Mouse (Mus musculus) forebrain, embryonic 13.5 days (tissue): ENCODE data around the gene Trappc3. TPM values are rescaled to one million over a fixed set of nuclear protein-coding genes. Genes with fewer than 3 reads are reported as not detected.

Source experiments
- ATAC-seq: fragments of 200-750 bp; cut with Nextera tagmentation; 2 replicates; pipeline ENCODE4 v1.8.0; 2017
- H3K27ac ChIP-seq: fragments of 300-500 bp; sonication (generic); 2 replicates; pipeline ENCODE4 v1.5.1; 2015; ENCODE audit warnings: inconsistent platforms, mild to moderate bottlenecking, moderate library complexity
- H3K27me3 ChIP-seq: fragments of 300-500 bp; sonication (generic); 2 replicates; pipeline ENCODE4 v1.6.1; 2015; ENCODE audit warnings: mild to moderate bottlenecking, inconsistent platforms
- H3K36me3 ChIP-seq: fragments of 300-500 bp; sonication (generic); 2 replicates; pipeline ENCODE4 v1.6.1; 2015; ENCODE audit warnings: mild to moderate bottlenecking, inconsistent platforms; ENCODE audit not compliant: poor library complexity, severe bottlenecking
- H3K4me1 ChIP-seq: fragments of 300-500 bp; sonication (generic); 2 replicates; pipeline ENCODE4 v1.6.1; 2015; ENCODE audit warnings: inconsistent platforms
- H3K4me2 ChIP-seq: fragments of 300-500 bp; sonication (generic); 2 replicates; pipeline ENCODE4 v1.6.1; 2015; ENCODE audit warnings: inconsistent platforms, mild to moderate bottlenecking, moderate library complexity
- H3K4me3 ChIP-seq: fragments of 300-500 bp; sonication (generic); 2 replicates; pipeline ENCODE4 v1.5.1; 2015; ENCODE audit warnings: mild to moderate bottlenecking, inconsistent platforms
- H3K9ac ChIP-seq: fragments of 300-500 bp; sonication (generic); 2 replicates; pipeline ENCODE4 v1.6.1; 2015; ENCODE audit warnings: mild to moderate bottlenecking, inconsistent platforms
- H3K9me3 ChIP-seq: fragments of 300-500 bp; sonication (generic); replicated peaks from 2 replicates; pipeline ENCODE4 v1.6.1; 2016; ENCODE audit warnings: inconsistent platforms
- WGBS: fragments of 180-500 bp; shearing (Covaris S2); methylation state at CpG from one replicate; pipeline ENCODE4 v1.1.7; 2015; 5-methylcytosine and 5-hydroxymethylcytosine counted together
- polyA plus RNA-seq: library from polyadenylated mRNA; unstranded; fragments of >200 nt; fragmentation: Nextera tagmentation; extraction: Ambion mirVana; gene quantifications from 2 replicates; pipeline ENCODE4 v1.2.1, GENCODE M21; 2015

The Trappc3 gene
- polyA plus RNA-seq, 1 experiment from 2014 or later, result 143 TPM

- Histone ChIP-seq H3K4me2 (no peak overlapping the region), H3K4me3 (no peak overlapping the region), H3K27ac (no peak overlapping the region), H3K4me1 (peaks cover 7% of the 10 kb centered on the region), H3K27me3 (peaks cover 72% of the 10 kb centered on the region), H3K9me3 (no peaks in the 10 kb centered on the region), H3K9ac (no peak overlapping the region), H3K36me3 (no peaks in the 10 kb centered on the region)
- ATAC-seq, result no peak
- WGBS, result 43% methylated on average over 17 of the region's 17 CpGs
These were observed 26.1 kb downstream of the Trappc3 start for GRCm38 (mm10) chr4:126288085-126288666.

DNA sequence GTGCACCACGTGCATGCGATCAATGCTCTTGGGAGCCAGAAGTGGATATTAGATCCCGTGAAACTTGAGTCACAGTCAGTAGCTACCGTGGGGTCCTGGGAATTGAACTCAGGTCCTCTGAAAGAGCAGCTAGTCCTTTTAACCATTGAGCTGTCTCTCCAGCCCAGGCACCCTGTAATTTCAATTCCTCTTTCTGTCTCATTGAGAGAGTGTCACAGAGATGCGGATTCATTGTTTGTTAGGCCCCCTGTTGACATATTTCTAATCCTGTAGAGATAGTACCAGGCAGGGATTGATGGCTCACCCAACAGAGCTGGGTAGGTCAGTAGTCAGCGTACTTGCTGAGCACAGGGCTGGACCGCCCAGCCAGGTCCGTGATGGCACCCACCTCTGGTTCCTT, 28.2 kb downstream of the Trappc3 start:
- WGBS, result 83% methylated on average over 8 of the region's 8 CpGs
- Histone ChIP-seq H3K27ac (no peak overlapping the region), H3K36me3 (no peaks in the 10 kb centered on the region), H3K4me2 (no peak overlapping the region), H3K27me3 (peaks cover 68% of the 10 kb centered on the region), H3K4me3 (no peak overlapping the region), H3K9me3 (no peaks in the 10 kb centered on the region), H3K9ac (no peak overlapping the region), H3K4me1 (peaks cover 7% of the 10 kb centered on the region)
- ATAC-seq, result no peak

- H3K9me3 ChIP-seq, result no peaks in the 10 kb centered on the region
- peaks cover 8% of the 10 kb centered on the region for H3K4me1 ChIP-seq
- no peaks in the 10 kb centered on the region for H3K36me3 ChIP-seq
- H3K9ac ChIP-seq, result no peak overlapping the region
- H3K27me3 ChIP-seq, result peaks cover 70% of the 10 kb centered on the region
- ATAC-seq, result no peak
- H3K27ac ChIP-seq, result no peak overlapping the region
- H3K4me3 ChIP-seq, result no peak overlapping the region
- WGBS, result 27% methylated on average over 13 of the region's 13 CpGs
- no peak overlapping the region for H3K4me2 ChIP-seq
These were observed 29.1 kb downstream of the Trappc3 start for GRCm38 (mm10) chr4:126291196-126291595.

GRCm38 (mm10) chr4:126295152-126295551, 33.0 kb downstream of the Trappc3 start:
- H3K9me3 ChIP-seq, result no peaks in the 10 kb centered on the region
- no peak for ATAC-seq

GRCm38 (mm10) chr4:126295937-126296336, 33.8 kb downstream of the Trappc3 start:
- Histone ChIP-seq H3K4me1 (peaks cover 15% of the 10 kb centered on the region), H3K9me3 (no peaks in the 10 kb centered on the region), H3K36me3 (no peaks in the 10 kb centered on the region), H3K27ac (no peak overlapping the region), H3K27me3 (peaks cover 71% of the 10 kb centered on the region), H3K4me2 (peak overlapping the region; percentile 66; the same call in 1 of the 2 replicates), H3K4me3 (no peak overlapping the region), H3K9ac (no peak overlapping the region)
- 34% methylated on average over 4 of the region's 4 CpGs for WGBS
- ATAC-seq, result no peak

More at GRCm38 (mm10) chr4:126295152-126295551, 33.0 kb downstream of the Trappc3 start:
- H3K27ac ChIP-seq, result no peak overlapping the region
- H3K36me3 ChIP-seq, result no peaks in the 10 kb centered on the region
- peaks cover 12% of the 10 kb centered on the region for H3K4me1 ChIP-seq
- H3K27me3 ChIP-seq, result peaks cover 70% of the 10 kb centered on the region
- 65% methylated on average over 6 of the region's 6 CpGs for WGBS
- H3K4me3 ChIP-seq, result no peak overlapping the region
- H3K4me2 ChIP-seq, result no peak overlapping the region
- no peak overlapping the region for H3K9ac ChIP-seq

- H3K4me1 ChIP-seq, result peaks cover 22% of the 10 kb centered on the region
- H3K27me3 ChIP-seq, result peaks cover 75% of the 10 kb centered on the region
- no peaks in the 10 kb centered on the region for H3K36me3 ChIP-seq
- no peak overlapping the region for H3K27ac ChIP-seq
- no peaks in the 10 kb centered on the region for H3K9me3 ChIP-seq
- under 1% methylated on average over 34 of the region's 34 CpGs for WGBS
- peak overlapping the region; percentile 33 for H3K4me3 ChIP-seq
- peak overlapping the region; percentile 66 for H3K4me2 ChIP-seq
- H3K9ac ChIP-seq, result peak overlapping the region; percentile 60
- no peak for ATAC-seq
These were observed 34.5 kb downstream of the Trappc3 start for GRCm38 (mm10) chr4:126296617-126297101.

DNA sequence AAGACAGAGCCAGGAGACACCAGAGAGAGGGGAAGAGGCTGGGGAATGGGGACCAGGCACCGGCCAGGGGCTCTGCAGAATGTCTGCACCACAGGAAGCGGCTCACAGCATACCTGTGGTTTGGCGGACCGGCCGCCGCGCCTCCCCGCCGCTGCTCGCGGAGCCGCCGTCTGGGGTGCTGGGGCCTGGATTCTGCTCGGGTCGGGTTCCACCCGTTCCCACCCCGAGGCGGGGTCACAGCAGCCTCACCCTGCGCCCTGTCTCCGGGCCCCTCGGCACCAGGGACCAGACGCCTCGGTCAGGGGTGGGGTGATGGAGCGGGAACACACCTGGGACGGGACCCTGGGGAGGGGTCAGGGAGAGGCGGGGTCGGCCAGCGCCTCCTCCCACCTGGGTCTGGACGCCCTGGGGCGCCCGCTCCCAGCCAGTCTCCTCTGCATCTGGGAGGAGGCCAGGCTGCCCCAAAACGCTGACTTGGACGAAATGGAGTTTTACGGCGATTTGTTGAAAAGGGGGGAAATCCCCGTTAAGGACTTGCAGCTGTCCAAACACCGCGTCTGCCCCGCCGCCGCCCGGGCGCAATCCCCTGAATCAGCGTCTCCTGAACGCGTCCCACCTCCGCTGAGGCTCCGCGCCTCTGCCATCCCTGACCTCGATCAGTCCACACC, 38.9 kb downstream of the Trappc3 start:
- no peak for ATAC-seq
- Histone ChIP-seq H3K27ac (no peak overlapping the region), H3K4me3 (peak overlapping the region; percentile 14; the same call in 1 of the 2 replicates), H3K4me1 (peaks cover 22% of the 10 kb centered on the region), H3K9ac (peak overlapping the region; percentile 10; the same call in 1 of the 2 replicates), H3K36me3 (no peaks in the 10 kb centered on the region), H3K9me3 (peaks cover 6% of the 10 kb centered on the region; the same call in 1 of the 2 replicates), H3K4me2 (peak overlapping the region; percentile 47), H3K27me3 (peaks cover 82% of the 10 kb centered on the region)
- under 1% methylated on average over 45 of the region's 50 CpGs for WGBS

GRCm38 (mm10) chr4:126301584-126302309, 39.6 kb downstream of the Trappc3 start:
- Histone ChIP-seq H3K27ac (no peak overlapping the region), H3K4me3 (peak overlapping the region; percentile 14; the same call in 1 of the 2 replicates), H3K9ac (0 out of 2 replicates have a peak overlapping the region, but pooled peaks have one; percentile 6), H3K27me3 (peaks cover 75% of the 10 kb centered on the region), H3K4me1 (peaks cover 16% of the 10 kb centered on the region), H3K4me2 (peak overlapping the region; percentile 47), H3K36me3 (no peaks in the 10 kb centered on the region), H3K9me3 (peaks cover 8% of the 10 kb centered on the region; the same call in 1 of the 2 replicates)
- ATAC-seq, result no peak
- 4% methylated on average over 27 of the region's 27 CpGs for WGBS

DNA sequence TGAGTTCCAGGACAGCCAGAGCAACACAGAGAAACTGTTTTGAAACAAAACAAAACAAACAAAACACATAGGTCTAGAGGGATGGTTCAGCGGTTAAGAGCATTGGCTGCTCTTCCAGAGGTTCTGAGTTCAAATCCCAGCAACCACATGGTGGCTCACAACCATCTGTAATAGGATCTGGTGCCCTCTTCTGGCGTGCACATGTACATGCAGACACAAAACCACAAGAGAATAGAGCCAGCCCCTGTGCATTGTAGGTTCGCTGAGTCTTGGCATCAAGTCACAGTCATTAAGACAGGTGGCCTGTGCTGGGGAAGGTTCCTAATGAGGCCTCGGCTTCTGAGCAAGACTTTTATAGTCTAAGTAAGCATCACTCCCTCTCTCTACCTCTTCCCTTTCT, 41.8 kb downstream of the Trappc3 start:
- H3K4me3 ChIP-seq, result no peak overlapping the region
- no peak overlapping the region for H3K9ac ChIP-seq
- no peak overlapping the region for H3K27ac ChIP-seq
- peaks cover 10% of the 10 kb centered on the region for H3K4me1 ChIP-seq
- H3K27me3 ChIP-seq, result peaks cover 57% of the 10 kb centered on the region
- 58% methylated on average over 4 of the region's 4 CpGs for WGBS
- no peaks in the 10 kb centered on the region for H3K36me3 ChIP-seq
- H3K4me2 ChIP-seq, result no peak overlapping the region
- no peak for ATAC-seq
- H3K9me3 ChIP-seq, result peaks cover 8% of the 10 kb centered on the region; the same call in 1 of the 2 replicates

- peaks cover 44% of the 10 kb centered on the region for H3K27me3 ChIP-seq
- no peak for ATAC-seq
- H3K36me3 ChIP-seq, result no peaks in the 10 kb centered on the region
- no peak overlapping the region for H3K9ac ChIP-seq
- no peak overlapping the region for H3K4me2 ChIP-seq
- no peak overlapping the region for H3K4me3 ChIP-seq
- WGBS, result 90% methylated on average over 1 of the region's 1 CpGs
- peaks cover 8% of the 10 kb centered on the region; the same call in 1 of the 2 replicates for H3K9me3 ChIP-seq
- peaks cover 14% of the 10 kb centered on the region for H3K4me1 ChIP-seq
- H3K27ac ChIP-seq, result no peak overlapping the region
These were observed 43.3 kb downstream of the Trappc3 start for GRCm38 (mm10) chr4:126305428-126305827.

DNA sequence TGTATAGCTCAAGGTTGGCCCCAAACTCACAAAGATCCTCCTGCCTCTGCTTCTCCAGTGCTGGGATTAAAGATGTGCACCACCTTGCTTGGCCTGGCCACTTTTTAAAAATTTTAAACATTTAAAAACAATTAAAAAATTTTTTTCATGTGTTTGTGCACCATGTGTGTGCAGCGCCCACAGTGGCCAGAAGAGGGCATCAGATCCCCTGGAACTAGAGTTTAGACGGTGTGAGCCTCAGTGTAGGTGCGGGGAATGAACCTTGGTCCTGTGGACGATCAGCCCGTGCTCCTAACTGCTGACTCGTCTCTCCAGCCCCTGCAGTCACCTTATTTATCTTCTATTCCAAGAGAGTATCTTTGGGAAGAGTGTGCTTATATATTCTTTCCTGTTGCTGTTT, 43.9 kb downstream of the Trappc3 start:
- H3K4me1 ChIP-seq, result peaks cover 9% of the 10 kb centered on the region
- no peak for ATAC-seq
- peaks cover 8% of the 10 kb centered on the region; the same call in 1 of the 2 replicates for H3K9me3 ChIP-seq
- H3K4me2 ChIP-seq, result no peak overlapping the region
- peaks cover 38% of the 10 kb centered on the region for H3K27me3 ChIP-seq
- WGBS, result 90% methylated on average over 6 of the region's 6 CpGs
- H3K27ac ChIP-seq, result no peak overlapping the region
- H3K9ac ChIP-seq, result no peak overlapping the region
- no peak overlapping the region for H3K4me3 ChIP-seq
- no peaks in the 10 kb centered on the region for H3K36me3 ChIP-seq

- peaks cover 4% of the 10 kb centered on the region for H3K4me1 ChIP-seq
- H3K9ac ChIP-seq, result no peak overlapping the region
- no peak overlapping the region for H3K27ac ChIP-seq
- peaks cover 8% of the 10 kb centered on the region; the same call in 1 of the 2 replicates for H3K9me3 ChIP-seq
- H3K4me3 ChIP-seq, result no peak overlapping the region
- peaks cover 30% of the 10 kb centered on the region for H3K27me3 ChIP-seq
- no peaks in the 10 kb centered on the region for H3K36me3 ChIP-seq
- H3K4me2 ChIP-seq, result no peak overlapping the region
- no peak for ATAC-seq
- 10% methylated on average over 2 of the region's 2 CpGs for WGBS
These were observed 44.7 kb downstream of the Trappc3 start for GRCm38 (mm10) chr4:126306827-126307226.
